Mouse (Mus musculus): Measurements from ENCODE around the gene Gpr142.

The Gpr142 gene

DNA sequence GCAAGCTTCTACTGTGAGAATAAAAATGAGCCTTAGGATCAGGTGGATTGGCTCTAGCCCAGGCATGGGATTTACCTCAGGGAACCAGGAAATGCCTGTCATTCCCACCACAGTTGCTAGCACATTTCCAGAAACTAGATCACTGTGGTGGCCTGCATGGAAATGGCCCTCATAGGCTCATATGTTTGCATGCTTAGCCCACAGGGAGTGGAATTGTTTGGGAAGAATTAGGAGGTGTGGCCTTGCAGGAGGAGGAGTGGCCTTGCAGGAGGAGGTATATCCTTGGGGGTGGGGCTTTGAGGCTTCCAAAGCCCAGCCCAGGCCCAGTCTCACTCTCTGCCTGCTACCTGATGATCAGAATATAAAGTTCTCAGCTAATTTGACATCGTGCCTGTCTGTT, 3.2 kb downstream of the Gpr142 start:
- no peak for DNase-seq (ENCODE audit: low spot score in 2 of 2)

DNA sequence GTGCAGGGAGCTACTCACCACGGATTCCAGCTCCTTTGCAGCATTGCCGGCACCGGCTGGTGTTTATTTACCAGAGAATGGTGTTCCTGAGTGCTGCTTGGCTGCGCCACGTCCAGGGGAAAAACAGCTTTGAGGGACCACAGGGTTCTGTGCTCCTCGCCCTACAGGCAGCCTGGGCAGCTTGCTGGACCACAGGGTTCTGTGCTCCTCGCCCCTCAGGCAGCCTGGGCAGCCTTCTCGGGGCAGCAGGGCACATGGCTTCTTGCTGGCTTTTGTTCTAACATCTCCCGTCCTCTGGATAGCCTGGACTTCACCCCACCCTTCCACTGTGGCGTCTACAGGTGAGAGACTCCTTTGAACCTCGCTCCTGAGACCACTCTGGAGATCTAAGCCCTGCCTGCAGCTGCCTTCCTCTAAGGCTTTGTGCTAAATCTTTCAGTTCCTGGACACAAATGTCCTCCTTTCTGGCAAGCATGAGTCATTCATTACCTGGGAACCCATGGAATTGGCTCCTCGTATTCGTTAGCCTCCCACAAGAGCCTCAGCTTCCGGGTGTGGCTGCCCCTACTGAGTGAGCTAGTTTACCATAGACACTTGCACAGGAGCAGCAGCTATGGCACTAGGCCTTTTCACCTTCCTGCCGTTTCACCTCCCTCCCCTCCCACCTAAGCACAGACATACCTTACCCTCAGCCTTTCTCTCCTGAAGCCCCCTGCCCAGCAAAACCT, 4.0 kb downstream of the Gpr142 start:
- no peak for DNase-seq (ENCODE audit: low spot score in 2 of 2)

- DNase-seq (ENCODE audit: low spot score in 2 of 2), result no peak
Measured at GRCm38 (mm10) chr11:114803990-114804389, 5.3 kb downstream of the Gpr142 start.

- DNase-seq (ENCODE audit: low spot score in 2 of 2), result no peak
Measured at GRCm38 (mm10) chr11:114807025-114807424, 8.3 kb downstream of the Gpr142 start.

DNA sequence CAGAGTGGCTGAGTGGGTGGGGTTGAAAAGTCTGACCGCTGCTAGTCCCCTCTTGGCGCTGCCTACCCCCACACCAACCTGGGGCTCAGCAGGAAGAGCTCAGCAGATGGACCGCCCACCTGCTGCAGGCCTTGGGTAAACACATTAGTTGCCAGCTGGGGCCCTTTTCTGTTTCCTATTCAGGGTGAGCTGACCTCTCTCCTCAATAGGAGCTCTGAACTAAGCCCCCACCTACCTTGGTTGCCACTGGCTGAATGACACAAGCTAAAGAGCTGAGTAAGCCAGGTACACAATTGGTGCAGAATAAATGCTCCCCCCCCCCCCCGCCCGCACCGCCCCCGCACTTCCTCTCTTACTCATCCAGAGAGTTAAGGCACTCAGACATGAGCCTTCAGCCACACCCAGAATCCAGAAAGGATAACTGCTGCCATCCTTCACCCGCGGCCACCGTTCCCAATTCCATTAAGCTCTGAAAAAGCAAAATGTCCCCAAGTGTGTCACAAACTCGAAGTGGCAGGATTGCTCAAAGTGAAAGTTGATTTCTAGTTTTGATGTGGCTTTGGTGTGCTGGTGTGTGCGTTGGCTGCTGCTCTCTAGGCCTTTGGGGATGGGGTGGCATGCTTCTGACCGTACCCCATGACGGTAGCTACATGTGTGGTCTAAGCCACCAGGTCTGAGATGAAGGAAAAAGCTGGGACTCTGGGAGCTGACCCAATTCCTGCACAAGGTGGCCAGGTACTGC, 9.1 kb downstream of the Gpr142 start:
- no peak for DNase-seq (ENCODE audit: low spot score in 2 of 2)

DNA sequence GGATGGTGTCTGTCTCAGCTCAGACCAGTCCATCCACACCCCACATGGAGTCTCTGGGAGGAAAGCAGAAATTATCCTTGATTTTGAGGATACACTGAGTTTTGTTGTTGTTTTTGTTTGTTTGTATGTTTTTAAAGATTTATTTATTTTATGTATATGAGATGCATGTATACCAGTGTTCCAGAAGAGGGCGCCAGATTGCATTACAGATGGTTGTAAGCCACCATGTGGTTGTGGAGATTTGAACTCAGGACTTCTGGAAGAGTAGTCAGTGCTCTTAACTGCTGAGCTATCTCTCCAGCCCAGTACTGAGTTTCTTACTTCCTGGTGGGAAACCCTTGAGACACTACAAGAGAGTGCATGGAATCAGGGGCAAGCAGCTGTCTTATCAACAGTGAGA, 10.6 kb downstream of the Gpr142 start:
- DNase-seq (ENCODE audit: low spot score in 2 of 2), result no peak

- DNase-seq (ENCODE audit: low spot score in 2 of 2), result no peak
Measured at GRCm38 (mm10) chr11:114810344-114810743, 11.6 kb downstream of the Gpr142 start.

GRCm38 (mm10) chr11:114812731-114813240, 14.1 kb downstream of the Gpr142 start:
- peak; percentile 51 to 92 for DNase-seq (ENCODE audit: low spot score in 2 of 2)

DNA sequence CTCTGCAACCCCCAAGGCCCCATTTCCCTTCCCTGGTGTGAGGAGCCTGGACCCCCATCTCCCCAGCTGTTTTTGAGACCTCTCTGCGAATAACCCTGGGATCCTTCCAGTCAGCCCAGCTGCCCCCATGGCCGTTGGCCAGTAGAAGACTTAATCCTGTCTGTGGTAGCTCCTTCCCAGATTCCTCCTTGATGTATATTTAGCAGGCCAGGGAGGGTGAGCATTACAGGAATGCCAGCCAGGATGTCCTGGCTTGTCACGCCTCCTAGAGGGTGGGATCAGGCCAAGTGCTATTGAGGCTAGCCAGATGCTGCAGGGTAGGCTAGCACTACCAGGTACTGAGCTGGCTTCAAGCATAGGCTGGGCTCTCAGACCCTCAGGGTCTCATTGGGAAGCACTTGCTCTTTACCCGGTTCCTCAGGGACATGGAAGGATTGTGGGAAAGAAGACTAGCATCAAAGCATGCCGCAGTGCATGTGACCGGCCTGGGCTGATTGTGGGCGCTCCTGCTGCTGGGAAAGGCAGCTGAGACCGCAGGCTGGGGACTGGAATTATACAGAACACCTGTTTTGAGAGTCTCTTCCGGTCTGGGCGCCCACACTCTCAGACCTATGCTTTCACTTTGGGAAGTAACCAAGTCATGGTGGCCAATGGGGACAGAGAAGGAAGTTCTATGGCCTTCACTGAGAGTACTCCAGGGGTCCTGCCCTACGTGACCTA, 16.3 kb downstream of the Gpr142 start:
- DNase-seq (ENCODE audit: low spot score in 2 of 2), result no peak

DNA sequence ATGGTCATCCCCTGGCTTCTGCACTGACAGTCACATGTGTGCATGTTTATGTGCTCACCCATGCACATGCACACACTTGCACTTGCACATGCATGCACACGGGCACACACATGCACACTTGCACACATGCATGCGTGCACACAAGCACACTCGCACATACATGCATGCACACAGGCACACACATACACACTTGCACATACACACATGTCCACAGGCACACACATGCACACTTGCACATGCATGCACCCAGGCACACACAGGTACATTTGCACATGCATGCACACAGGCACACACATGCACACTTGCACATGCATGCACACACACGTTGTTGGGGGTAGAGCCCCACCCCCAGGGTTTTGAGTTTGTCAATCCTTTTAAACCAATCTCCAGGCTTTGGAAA, 18.2 kb downstream of the Gpr142 start:
- DNase-seq (ENCODE audit: low spot score in 2 of 2), result no peak

DNA sequence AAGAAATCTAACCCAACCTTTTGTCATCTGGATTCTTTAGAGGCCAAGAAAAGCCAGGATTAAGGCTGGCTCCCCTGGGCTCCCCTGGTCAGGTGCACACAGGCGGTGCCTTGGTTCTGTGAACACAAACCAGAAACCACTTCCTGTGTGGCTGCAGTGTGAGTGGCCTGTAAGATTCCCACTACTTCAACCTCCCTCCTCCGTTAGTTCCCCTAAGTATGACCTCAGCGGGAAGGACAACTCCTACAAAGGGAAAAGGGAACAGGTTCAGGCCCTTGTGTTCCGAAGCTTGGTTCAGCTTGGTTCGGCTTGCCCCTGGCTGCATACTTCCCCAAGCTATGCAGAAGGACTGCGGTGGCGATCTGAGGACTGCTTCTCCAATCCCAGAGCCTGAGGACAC, 19.5 kb downstream of the Gpr142 start:
- no peak for DNase-seq (ENCODE audit: low spot score in 2 of 2)

- no peak for DNase-seq (ENCODE audit: low spot score in 2 of 2)
Measured at GRCm38 (mm10) chr11:114819110-114819509, 20.4 kb downstream of the Gpr142 start.

DNA sequence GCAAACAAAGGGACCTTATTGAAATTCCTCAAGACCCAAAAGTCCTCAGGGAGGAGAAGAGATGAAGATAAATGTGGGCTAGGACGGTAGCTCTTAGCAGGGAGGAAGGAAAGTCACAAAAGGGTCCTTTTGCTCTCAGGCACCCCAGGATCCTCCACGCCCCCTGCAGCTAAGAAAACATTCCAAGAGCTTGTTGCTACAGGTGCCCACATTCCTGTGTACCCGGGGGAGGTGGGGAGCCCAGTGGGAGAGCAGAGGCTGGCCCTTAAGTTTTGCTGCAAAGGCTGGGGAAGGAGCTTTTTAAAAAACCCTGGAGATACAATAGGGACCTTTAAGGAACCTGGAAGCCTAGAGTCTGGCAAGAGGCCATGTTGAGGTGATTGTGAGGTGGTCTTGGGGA, 21.7 kb downstream of the Gpr142 start:
- DNase-seq (ENCODE audit: low spot score in 2 of 2), result no peak

DNA sequence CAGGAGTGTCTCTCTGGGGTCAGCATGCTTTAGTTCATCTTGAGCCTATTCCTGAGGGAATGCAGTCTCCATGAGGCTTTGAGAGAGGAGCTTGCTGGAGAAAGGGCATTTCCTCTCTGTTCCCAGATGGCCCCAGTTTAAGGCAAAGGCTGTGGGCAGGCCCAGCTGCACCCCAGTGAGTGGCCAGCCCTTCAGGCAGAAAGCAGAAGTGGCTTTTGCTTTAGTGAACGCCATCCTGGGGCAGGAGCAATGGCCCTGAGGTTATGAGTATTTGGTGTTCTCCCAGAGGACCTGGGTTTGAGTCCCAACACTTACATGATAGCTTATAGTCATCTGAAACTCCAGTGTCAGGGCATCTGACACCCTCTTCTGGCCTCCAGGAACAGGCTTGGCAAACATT, 22.6 kb downstream of the Gpr142 start:
- DNase-seq (ENCODE audit: low spot score in 2 of 2), result no peak

DNA sequence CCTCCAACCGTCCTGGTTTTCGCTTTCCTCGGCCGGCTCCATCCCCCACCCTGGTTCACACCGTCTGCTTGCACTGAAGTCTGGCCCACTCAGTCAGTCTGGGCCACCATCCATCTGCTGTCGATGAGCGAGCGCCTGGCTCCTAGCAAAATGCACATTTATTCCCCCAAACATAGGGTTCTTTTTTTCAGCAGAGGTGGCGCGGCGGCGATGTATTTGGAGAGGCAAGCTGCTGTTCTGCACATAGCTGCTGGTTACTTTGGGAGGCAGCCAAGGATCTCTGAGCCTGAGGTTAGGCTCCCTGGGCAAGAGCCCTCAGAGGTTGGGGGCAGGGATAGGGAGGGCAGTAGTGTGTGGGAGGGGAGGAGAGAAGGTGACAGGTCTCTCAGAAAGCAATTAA, 24.0 kb downstream of the Gpr142 start:
- DNase-seq (ENCODE audit: low spot score in 2 of 2), result no peak

DNA sequence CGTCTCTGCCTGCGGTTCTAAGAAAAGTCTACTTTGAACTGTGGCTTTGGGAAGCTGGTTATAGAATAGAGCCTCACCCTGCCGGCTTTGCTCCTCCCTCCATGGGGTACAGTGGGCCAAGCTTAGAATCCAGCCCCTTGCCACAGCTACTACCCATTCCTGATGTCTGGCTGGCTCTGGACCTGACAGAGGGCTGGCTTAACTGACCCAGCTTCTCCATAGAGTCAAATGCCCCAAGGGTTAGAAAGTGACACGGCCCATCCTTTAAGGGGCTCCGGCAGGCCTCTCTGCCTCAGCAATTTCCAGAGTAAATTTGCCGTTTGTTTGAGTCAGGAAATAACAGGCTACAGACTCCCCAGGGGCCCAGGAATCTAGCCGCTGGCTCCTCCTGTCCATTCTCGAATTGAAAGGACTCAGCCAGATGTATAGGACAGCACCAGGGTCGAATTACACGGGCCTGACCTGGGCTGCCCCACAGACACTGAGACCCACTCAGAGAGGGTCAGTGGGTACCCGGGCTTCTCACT, 24.5 kb downstream of the Gpr142 start:
- no peak for DNase-seq (ENCODE audit: low spot score in 2 of 2)

- no peak for DNase-seq (ENCODE audit: low spot score in 2 of 2)
Measured at GRCm38 (mm10) chr11:114826686-114827085, 28.0 kb downstream of the Gpr142 start.

DNA sequence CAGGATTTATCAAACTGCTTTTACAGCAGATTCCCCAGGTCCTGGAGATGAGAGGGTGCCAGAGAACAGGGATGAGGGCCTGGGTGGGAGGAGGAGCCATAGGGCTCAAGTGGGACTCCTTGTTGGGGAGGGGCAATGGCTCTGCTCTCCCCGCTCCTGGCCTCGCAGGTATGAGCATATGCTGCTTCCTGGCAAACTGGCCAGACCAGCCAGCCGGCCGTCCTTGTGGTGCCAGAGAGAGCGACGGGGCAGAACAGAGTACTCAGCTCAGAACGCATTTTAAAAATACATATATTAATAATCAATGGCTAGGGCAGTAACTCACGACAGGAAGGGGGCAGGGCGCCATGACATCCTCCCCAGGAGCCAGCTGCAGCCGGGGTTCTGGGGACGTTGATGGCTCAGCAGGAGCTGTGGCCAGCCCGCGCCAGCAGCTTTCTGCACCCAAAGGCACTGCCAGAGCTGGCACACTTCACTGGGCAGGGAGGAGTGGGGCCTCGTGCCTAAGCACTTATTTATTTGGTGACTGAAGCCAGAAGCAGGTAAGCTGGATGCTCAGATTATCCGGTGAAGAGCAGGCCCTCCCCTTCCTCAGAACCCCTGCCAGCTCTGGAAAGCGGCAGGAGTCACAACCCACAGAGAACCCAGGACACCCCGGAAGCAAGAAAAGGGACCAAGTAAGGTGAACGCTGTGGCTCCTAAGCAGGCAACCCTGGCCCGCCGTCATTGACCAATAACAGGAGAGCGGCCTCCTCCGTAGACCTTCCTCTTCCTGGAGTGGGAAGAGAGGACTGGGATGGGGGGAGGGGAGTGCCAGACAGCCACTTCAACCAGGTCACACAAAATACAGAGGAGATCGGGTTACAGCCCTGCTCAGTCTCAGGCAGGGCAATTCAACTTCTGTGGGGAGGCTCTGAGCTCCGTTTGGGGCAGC, 31.0 kb downstream of the Gpr142 start:
- no peak for DNase-seq (ENCODE audit: low spot score in 2 of 2)

- DNase-seq (ENCODE audit: low spot score in 2 of 2), result no peak
Measured at GRCm38 (mm10) chr11:114830433-114830773, 31.7 kb downstream of the Gpr142 start.

GRCm38 (mm10) chr11:114833166-114833565, 34.4 kb downstream of the Gpr142 start:
- DNase-seq (ENCODE audit: low spot score in 2 of 2), result no peak

DNA sequence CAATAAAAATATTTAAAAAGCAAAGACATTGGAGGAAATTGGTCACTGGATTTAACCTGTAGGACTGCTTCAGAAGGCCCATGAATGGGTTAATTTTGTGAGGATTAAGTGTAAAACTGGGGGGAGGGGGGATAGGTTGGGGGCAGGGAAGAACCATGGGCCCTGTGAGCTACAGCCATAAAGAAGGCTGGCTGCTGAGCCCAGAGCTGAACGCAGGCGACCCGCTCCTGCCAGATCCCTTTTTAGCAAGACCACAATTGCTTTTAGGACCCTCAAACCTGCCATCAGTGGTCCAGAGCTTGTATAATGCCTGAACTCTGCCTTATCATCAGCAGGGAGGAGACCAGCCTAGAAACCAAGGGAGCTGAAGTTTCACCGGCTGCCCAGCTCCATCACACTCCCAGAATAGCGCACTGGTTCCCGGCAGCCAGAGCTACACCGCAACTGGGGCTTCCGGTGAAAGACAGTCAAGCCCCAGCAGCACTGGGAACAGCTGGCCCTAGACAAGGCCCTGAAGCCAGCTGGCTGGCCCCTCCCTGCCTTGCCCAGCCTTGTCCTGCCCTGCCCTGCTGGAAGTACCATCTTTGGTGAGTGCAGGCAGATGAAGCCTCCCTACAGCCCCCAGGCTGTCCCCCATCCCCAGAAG, 45.2 kb downstream of the Gpr142 start:
- DNase-seq (ENCODE audit: low spot score in 2 of 2), result no peak

Measured in thymus, postnatal 10 days (tissue).